Mouse (Mus musculus): ENCODE results near the gene Tm7sf3. TPM values are rescaled to one million over a fixed set of nuclear protein-coding genes. Genes with fewer than 3 reads are reported as not detected.
A peak's percentile ranks its signal among the peaks of the same experiment; 100 is the strongest.

The Tm7sf3 gene
- polyA plus RNA-seq, 1 experiment from 2014 or later = 31.1 TPM

DNA sequence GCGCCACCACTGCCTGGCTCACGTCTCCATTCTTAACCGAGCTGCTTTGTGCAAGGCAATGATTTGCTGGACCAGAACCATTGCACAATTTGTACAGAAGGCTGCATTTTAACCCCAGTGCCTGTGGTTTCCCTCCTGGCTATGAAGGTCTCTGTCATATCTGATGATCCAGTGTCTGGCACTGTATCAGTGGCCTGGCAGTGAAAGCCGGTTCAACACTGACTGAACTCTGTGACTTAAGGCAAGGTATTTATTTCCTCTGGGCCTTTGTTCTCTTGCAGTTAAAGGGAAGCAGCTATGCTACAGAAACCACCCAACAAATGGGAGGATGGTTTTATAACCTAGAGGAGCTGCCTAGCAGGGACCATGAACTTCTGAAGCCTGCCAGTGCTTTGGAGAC lies 11.7 kb downstream of the Tm7sf3 start:
- 79% methylated on average over 4 of the region's 4 CpGs for WGBS
- H3K9ac ChIP-seq = no peak overlapping the region
- ATAC-seq (ENCODE audit: low read depth) = no peak
- H3K27ac ChIP-seq (replicated peaks) = no peak overlapping the region
- no peaks in the 10 kb centered on the region for H3K27me3 ChIP-seq
- H3K4me3 ChIP-seq = no peak overlapping the region
- no peak overlapping the region for H3K4me2 ChIP-seq
- H3K36me3 ChIP-seq = no peaks in the 10 kb centered on the region
- H3K9me3 ChIP-seq = no peaks in the 10 kb centered on the region
- peaks cover 25% of the 10 kb centered on the region for H3K4me1 ChIP-seq (replicated peaks)

- no peak overlapping the region for H3K4me2 ChIP-seq
- H3K27me3 ChIP-seq = no peaks in the 10 kb centered on the region
- no peaks in the 10 kb centered on the region; the same call in 1 of the 2 replicates for H3K36me3 ChIP-seq
- H3K4me3 ChIP-seq = no peak overlapping the region
- ATAC-seq (ENCODE audit: low read depth) = no peak
- H3K9me3 ChIP-seq = no peaks in the 10 kb centered on the region
- no peak overlapping the region for H3K9ac ChIP-seq
- WGBS = 87% methylated on average over 9 of the region's 9 CpGs
- H3K4me1 ChIP-seq (replicated peaks) = peaks cover 25% of the 10 kb centered on the region
- H3K27ac ChIP-seq (replicated peaks) = no peak overlapping the region
These were observed 12.6 kb downstream of the Tm7sf3 start for GRCm38 (mm10) chr6:146629781-146630756.

- Histone ChIP-seq H3K4me2 (no peak overlapping the region), H3K27ac (replicated peaks) (no peak overlapping the region), H3K4me3 (no peak overlapping the region), H3K27me3 (no peaks in the 10 kb centered on the region), H3K36me3 (peaks cover 10% of the 10 kb centered on the region), H3K9ac (no peak overlapping the region), H3K4me1 (replicated peaks) (peaks cover 15% of the 10 kb centered on the region), H3K9me3 (no peaks in the 10 kb centered on the region)
- peak; percentile 37; the same call in 1 of the 2 replicates for ATAC-seq (ENCODE audit: low read depth)
- 67% methylated on average over 2 of the region's 3 CpGs for WGBS
These were observed 14.5 kb downstream of the Tm7sf3 start for GRCm38 (mm10) chr6:146628123-146628522.

GRCm38 (mm10) chr6:146616670-146617069 lies 26.0 kb downstream of the Tm7sf3 start:
- no peaks in the 10 kb centered on the region for H3K27me3 ChIP-seq
- H3K27ac ChIP-seq (replicated peaks) = no peak overlapping the region
- no peak overlapping the region for H3K4me2 ChIP-seq
- H3K9me3 ChIP-seq = no peaks in the 10 kb centered on the region
- WGBS = 93% methylated on average over 2 of the region's 2 CpGs
- no peak overlapping the region for H3K9ac ChIP-seq
- no peak overlapping the region for H3K4me3 ChIP-seq
- H3K36me3 ChIP-seq = peaks cover 78% of the 10 kb centered on the region
- no peaks in the 10 kb centered on the region for H3K4me1 ChIP-seq (replicated peaks)
- ATAC-seq (ENCODE audit: low read depth) = no peak

GRCm38 (mm10) chr6:146615891-146616290 lies 26.7 kb downstream of the Tm7sf3 start:
- H3K4me3 ChIP-seq = no peak overlapping the region
- H3K27ac ChIP-seq (replicated peaks) = no peak overlapping the region
- H3K4me1 ChIP-seq (replicated peaks) = no peaks in the 10 kb centered on the region
- ATAC-seq (ENCODE audit: low read depth) = no peak
- H3K9ac ChIP-seq = no peak overlapping the region
- peaks cover 78% of the 10 kb centered on the region for H3K36me3 ChIP-seq
- 94% methylated on average over 8 of the region's 8 CpGs for WGBS
- no peaks in the 10 kb centered on the region for H3K9me3 ChIP-seq
- H3K27me3 ChIP-seq = no peaks in the 10 kb centered on the region
- no peak overlapping the region for H3K4me2 ChIP-seq

DNA sequence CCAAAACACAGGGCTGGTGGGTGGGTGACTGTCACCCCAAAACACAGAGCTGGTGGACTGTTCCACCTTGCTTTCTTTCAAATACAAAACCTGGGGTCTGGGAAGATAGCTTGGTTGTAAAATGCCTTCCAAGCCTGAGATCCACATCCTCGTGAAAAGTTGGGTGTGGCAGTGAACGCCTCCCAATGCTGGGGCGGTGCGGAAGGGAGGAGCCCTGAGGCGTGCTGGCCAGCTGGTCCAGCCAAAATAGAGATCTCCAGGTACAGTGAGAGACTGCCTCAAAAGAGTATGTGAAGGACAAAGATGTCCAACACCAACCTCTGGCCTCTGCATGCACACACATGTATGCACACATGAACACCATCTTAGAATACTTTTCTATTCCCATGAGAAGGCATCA lies 28.1 kb downstream of the Tm7sf3 start:
- no peak overlapping the region for H3K27ac ChIP-seq (replicated peaks)
- H3K9ac ChIP-seq = no peak overlapping the region
- no peak overlapping the region for H3K4me2 ChIP-seq
- H3K27me3 ChIP-seq = no peaks in the 10 kb centered on the region
- H3K4me1 ChIP-seq (replicated peaks) = no peaks in the 10 kb centered on the region
- H3K9me3 ChIP-seq = no peaks in the 10 kb centered on the region
- H3K36me3 ChIP-seq = peaks cover 83% of the 10 kb centered on the region
- H3K4me3 ChIP-seq = no peak overlapping the region
- WGBS = 92% methylated on average over 5 of the region's 5 CpGs
- no peak for ATAC-seq (ENCODE audit: low read depth)

- Histone ChIP-seq H3K4me2 (no peak overlapping the region), H3K27me3 (no peaks in the 10 kb centered on the region), H3K9me3 (no peaks in the 10 kb centered on the region), H3K9ac (no peak overlapping the region), H3K4me3 (no peak overlapping the region), H3K4me1 (replicated peaks) (no peaks in the 10 kb centered on the region), H3K36me3 (peaks cover 85% of the 10 kb centered on the region), H3K27ac (replicated peaks) (no peak overlapping the region)
- WGBS = 91% methylated on average over 5 of the region's 5 CpGs
- no peak for ATAC-seq (ENCODE audit: low read depth)
These were observed 28.7 kb downstream of the Tm7sf3 start for GRCm38 (mm10) chr6:146613907-146614306.

DNA sequence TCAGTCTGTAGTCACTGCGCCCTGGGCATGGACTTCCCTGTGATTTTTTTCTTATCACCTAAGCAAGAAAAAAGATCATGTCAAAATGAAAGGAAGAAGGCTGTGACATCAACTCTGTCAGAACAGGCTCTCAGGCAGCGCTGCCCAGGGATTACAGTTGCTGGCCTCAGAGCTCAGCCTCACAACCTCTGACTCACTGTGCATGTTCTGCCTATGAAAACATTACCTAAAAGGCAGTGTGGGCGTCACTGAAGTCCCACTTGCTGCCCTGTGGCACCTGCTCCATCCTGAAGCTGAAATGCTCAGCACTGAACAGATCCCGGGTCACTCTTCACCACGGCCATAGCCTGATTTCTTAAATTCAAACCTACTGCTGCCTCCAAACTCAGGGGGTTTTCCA lies 29.9 kb downstream of the Tm7sf3 start:
- Histone ChIP-seq H3K4me3 (no peak overlapping the region), H3K27me3 (no peaks in the 10 kb centered on the region), H3K4me1 (replicated peaks) (no peaks in the 10 kb centered on the region), H3K9ac (no peak overlapping the region), H3K4me2 (no peak overlapping the region), H3K27ac (replicated peaks) (no peak overlapping the region), H3K36me3 (peaks cover 84% of the 10 kb centered on the region), H3K9me3 (no peaks in the 10 kb centered on the region)
- 89% methylated on average over 5 of the region's 5 CpGs for WGBS
- ATAC-seq (ENCODE audit: low read depth) = no peak

DNA sequence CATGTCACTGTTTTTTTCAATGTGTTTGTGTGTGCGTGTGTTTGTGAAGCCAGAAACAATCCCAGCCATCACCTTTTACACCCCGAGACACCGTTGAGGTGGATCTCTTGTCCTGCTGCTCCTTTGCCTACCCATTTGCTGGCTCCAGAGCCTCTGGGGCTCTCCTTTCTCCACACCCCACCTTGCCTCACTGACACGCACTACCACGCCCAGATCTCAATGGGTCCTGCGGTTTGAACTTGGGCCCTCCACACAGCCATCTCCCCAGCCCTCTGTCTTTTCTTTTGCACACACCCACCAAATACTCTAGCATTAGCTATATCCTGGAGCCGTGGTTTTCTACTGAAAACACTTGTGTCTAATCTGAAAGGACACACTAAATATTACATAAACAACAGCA lies 30.7 kb downstream of the Tm7sf3 start:
- ATAC-seq (ENCODE audit: low read depth) = no peak
- Histone ChIP-seq H3K4me1 (replicated peaks) (no peaks in the 10 kb centered on the region), H3K27ac (replicated peaks) (no peak overlapping the region), H3K9ac (no peak overlapping the region), H3K36me3 (peaks cover 84% of the 10 kb centered on the region), H3K27me3 (no peaks in the 10 kb centered on the region), H3K4me2 (no peak overlapping the region), H3K4me3 (no peak overlapping the region), H3K9me3 (no peaks in the 10 kb centered on the region)
- WGBS = 92% methylated on average over 7 of the region's 7 CpGs

DNA sequence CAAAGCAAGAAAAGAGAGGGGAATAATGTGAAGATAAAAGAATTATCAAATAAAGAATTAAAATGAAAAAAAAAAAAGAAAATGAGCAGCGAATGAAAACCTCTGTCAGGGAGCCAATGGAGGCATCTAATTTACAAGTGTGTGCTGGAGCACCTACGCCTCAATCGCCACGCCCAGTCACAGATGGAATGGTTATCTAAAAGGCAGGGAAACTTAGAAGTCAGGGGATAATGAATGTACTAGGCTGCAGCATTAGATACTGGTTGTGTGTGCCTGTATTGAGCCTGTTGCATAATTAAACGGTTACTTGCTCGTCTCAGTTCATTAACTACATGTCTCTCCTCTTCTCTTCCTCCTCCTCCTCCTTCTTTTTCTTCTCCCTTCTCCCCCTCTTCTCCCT lies 31.2 kb downstream of the Tm7sf3 start:
- H3K4me3 ChIP-seq = no peak overlapping the region
- no peaks in the 10 kb centered on the region for H3K9me3 ChIP-seq
- H3K36me3 ChIP-seq = peaks cover 84% of the 10 kb centered on the region
- H3K9ac ChIP-seq = no peak overlapping the region
- H3K27me3 ChIP-seq = no peaks in the 10 kb centered on the region
- no peak for ATAC-seq (ENCODE audit: low read depth)
- H3K4me2 ChIP-seq = no peak overlapping the region
- no peaks in the 10 kb centered on the region for H3K4me1 ChIP-seq (replicated peaks)
- WGBS = 86% methylated on average over 6 of the region's 6 CpGs
- no peak overlapping the region for H3K27ac ChIP-seq (replicated peaks)

DNA sequence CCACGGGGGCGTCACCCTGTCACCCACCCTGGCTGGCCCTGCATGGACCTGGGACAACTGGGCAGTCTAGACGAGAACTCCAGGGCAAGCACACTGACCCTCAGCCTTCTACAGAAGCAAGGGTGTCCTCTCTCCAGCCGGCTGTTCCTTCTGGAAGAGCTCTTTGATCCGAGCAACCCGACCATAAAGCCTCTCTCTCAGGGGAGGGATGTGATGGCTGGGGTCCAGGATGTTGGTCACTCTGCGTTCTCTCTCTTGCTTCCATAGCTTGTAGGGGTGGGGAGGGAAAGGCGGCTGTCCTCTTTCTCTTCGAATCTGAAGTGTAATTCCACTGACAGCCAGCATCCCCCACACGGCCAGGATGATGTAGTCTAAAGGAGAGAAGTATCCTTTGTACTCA lies 39.0 kb downstream of the Tm7sf3 start:
- Histone ChIP-seq H3K9ac (no peak overlapping the region), H3K4me3 (no peak overlapping the region), H3K4me2 (no peak overlapping the region), H3K27me3 (no peaks in the 10 kb centered on the region), H3K9me3 (no peaks in the 10 kb centered on the region), H3K36me3 (peaks cover 88% of the 10 kb centered on the region), H3K27ac (replicated peaks) (no peak overlapping the region), H3K4me1 (replicated peaks) (no peaks in the 10 kb centered on the region)
- 82% methylated on average over 10 of the region's 10 CpGs for WGBS
- ATAC-seq (ENCODE audit: low read depth) = no peak

DNA sequence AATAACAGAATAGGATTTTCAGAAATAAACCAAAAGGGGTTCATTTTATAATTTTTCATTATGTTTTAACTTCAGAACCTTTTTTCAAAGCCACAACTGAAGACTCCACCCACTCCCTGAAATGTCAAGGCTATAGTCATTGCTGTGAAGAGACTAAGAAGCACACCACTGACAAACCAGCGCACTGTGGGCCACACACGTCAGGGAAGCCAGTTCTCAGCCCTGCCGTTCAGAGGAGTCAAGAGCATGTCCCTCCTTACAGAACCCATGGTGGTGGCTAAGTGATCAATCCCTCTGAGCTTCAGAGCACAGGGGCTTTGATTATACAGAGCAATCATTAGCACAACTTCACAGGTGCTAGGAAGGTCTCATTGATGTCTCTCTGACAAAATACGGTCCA lies 40.0 kb downstream of the Tm7sf3 start:
- Histone ChIP-seq H3K27me3 (no peaks in the 10 kb centered on the region), H3K36me3 (peaks cover 83% of the 10 kb centered on the region), H3K9ac (no peak overlapping the region), H3K27ac (replicated peaks) (no peak overlapping the region), H3K4me2 (no peak overlapping the region), H3K4me3 (no peak overlapping the region), H3K9me3 (no peaks in the 10 kb centered on the region), H3K4me1 (replicated peaks) (no peaks in the 10 kb centered on the region)
- 85% methylated on average over 4 of the region's 4 CpGs for WGBS
- ATAC-seq (ENCODE audit: low read depth) = no peak

GRCm38 (mm10) chr6:146585134-146585533 lies 57.5 kb downstream of the Tm7sf3 start:
- no peaks in the 10 kb centered on the region for H3K27me3 ChIP-seq
- ATAC-seq (ENCODE audit: low read depth) = no peak
- peaks cover 43% of the 10 kb centered on the region for H3K36me3 ChIP-seq
- H3K4me1 ChIP-seq (replicated peaks) = peaks cover 3% of the 10 kb centered on the region; the same call in 1 of the 2 replicates
- no peak overlapping the region for H3K4me3 ChIP-seq
- H3K9ac ChIP-seq = no peak overlapping the region
- WGBS = 85% methylated on average over 5 of the region's 5 CpGs
- H3K9me3 ChIP-seq = no peaks in the 10 kb centered on the region
- no peak overlapping the region for H3K4me2 ChIP-seq
- H3K27ac ChIP-seq (replicated peaks) = no peak overlapping the region
